Mouse (Mus musculus): ENCODE measurements around the gene Tmem54.

DNA sequence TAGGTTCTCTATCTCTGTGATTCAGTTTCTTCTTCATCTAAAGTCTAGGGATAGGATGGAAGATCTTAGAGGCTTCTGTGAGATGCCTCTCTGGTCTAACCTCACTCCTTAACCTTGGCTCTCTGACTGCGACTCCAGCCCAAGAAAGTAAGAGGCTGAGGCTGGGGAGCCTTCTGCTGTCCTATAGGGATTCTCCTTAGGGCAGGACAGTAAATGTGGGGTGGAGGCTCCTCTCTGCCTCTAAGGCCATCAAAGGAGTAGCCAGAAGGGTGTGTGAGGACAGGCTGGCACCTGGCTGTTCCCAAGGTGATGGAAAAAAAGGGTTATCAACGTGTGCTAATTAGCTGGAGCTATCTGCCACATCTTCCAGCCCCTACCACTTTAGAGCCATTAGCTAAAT lies 30.3 kb downstream of the Tmem54 start:
- TF ChIP-seq CTCF (conservative IDR thresholded peaks at IDR 0.05; ENCODE audit: low read length) (no peak), POU5F1 (IDR thresholded peaks at IDR 0.05; ENCODE audit: borderline replicate concordance, low read length) (no peak)

Data from E14TG2a.4 (cell line).